Mouse (Mus musculus) cerebellum, adult 9-11 months (tissue): ENCODE results near the gene Ern2.

Experiments used
- DNase-seq: peaks from one replicate; pipeline ENCODE4 v3.0.0; 2022

Gene Ern2

DNA sequence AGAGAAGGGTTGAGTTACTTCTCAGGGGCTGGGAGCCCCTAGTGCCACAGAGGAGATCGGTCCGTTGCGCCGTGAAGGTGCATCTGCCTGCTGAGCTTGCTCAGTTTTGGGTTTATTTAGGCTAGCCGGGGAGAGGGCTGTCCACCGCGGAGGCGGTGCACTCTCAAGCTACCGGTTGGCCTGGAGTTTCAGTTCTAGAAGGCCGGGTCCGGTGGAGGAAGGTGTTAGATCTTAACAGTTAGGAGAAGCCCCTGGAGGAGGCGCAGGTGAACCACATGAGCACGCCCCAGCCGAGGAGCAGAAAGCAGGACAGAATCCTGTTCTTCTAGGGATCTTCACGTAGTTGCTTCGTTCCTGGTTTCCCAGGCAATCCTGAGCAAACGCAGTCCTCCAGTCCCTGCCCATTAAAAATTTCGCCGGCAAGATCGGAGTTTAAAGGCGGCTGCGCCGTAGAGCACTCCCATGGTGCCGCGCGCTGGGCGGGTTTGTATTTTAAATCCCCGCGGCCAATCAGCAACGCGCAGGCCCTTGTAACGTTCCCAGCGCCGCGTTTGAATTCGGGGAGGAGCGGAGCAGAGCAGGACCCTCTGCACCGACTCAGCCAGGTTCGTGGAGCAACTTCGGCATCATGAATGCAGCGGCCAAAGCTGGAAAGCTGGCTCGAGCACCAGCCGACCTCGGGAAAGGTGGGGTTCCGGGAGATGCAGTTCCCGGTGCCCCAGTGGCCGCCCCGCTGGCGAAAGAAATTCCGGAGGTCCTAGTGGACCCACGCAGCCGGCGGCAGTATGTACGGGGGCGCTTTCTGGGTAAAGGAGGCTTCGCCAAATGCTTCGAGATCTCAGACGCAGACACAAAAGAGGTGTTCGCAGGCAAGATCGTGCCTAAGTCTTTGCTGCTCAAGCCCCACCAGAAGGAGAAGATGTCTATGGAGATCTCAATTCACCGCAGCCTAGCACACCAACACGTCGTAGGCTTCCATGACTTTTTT, 26.8 kb downstream of the Ern2 start, which contains the start of gene Plk1:
Gene Plk1, plus strand, starts transcription at position 525 of the 988 bp plus-strand sequence.
- DNase-seq = peak; percentile 53

DNA sequence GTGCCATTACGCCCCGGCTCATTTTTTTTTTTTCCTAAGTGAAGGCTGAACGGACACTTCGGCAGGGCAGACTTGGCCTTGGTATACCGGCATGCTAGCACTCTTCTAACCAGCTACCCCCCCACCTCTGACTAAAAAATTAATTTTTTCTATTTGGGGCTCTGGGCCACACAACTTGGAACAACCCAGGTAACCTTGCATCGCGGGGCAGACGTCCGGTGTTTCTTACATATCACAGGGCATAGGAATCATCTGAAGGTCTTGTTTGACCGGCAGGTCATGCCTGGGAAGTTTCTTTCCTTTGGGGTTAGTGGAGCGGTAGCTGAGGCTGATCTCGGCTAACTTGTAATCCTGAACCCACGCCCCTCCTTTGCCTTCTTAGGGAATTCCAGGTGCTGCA, 27.5 kb downstream of the Ern2 start:
- no peak for DNase-seq

- no peak for DNase-seq
Observed at GRCm38 (mm10) chr7:122152473-122152872, 33.5 kb downstream of the Ern2 start.

DNA sequence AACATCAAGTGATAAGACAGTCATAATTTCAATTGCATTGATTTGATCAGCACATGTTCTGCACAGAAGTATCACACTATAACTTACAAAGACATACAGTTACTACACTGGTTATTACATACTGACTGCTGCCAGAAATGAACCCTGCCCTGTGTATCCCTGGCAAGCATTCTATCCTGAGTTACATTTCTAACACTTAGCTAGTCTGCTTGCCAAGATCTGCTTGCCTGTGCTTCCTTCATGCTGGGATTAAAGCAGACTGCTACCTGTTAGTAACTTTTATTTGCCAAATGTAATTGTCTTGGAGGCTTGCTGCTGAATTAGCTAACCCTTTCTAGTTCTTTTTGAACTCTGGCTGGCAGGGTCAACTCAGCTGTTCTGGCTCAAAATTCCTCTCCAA, 45.0 kb downstream of the Ern2 start:
- no peak for DNase-seq

DNA sequence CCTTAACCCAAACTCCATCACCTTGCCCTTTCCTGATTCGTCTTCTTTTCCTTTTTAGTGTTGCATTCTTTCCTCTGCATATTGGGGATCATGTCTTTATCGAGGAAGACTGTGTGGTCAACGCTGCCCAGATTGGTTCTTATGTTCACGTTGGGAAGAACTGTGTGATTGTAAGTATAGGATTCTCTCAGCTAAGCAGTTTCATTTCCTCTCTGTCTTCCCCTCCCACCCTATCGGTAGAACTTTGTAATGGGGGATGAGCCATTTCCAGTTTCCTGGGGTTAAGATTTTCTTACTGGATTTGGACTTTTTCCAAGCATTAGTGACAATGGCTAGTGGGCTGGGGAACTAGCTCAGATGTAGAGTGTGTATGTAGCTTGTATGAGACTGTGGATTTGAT, 47.8 kb downstream of the Ern2 start:
- DNase-seq = no peak

DNA sequence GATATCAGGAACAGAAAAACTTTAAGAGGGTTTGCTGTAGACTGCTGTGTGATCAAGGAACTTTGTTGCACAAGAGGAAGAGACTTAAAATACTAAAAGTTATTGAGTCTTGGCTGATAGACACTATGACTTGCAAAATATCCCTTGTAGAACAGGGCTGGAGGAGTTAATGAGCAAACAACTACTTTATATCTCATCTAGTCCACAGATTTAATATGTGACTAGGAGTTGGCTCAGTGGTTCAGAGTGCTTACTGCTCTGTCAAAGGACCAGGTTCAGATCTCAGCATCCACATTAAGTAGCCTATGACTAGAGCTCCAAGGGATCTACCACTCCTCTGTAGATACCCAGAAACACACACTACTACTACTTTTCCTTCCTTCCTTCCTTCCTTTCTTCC, 48.9 kb downstream of the Ern2 start:
- no peak for DNase-seq

DNA sequence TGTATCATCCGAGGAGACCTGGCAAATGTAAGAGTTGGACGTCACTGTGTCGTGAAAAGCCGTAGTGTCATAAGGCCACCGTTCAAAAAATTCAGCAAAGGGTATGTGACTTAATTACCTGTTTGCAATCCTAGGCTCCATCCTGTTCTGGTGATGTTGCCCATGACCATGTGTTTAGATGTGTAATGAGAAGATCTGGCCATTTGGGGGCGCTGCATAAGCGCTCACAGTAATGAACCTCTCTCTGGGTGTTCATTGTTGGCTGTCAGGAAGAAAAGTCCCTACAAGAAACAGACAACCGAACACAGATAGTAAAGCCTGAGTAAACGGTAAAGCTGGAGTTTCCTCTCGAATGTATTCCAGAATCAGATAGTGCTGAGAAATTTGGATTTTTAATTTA, 50.9 kb downstream of the Ern2 start:
- DNase-seq = no peak

DNA sequence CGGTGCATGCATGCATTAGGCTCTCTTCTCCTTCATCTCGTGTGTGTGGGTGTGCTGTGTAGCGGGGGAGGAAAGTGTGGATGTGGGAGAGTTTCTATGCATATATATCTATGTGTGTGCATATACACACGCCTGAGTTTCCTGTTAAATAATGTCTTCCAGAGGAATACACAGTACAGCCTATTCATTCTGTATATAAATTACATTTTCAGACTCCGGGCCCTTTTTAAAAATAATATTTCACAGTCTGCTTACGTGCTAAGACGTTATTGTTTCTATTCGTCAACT, 52.7 kb downstream of the Ern2 start:
- DNase-seq = no peak

- peak; percentile 97 for DNase-seq
Observed at GRCm38 (mm10) chr7:122132497-122133337, 53.3 kb downstream of the Ern2 start, which contains the start of the genes Palb2 and Dctn5. Palb2 (minus strand) TSS chr7:122132985. Dctn5 (plus strand) TSS chr7:122133041.

DNA sequence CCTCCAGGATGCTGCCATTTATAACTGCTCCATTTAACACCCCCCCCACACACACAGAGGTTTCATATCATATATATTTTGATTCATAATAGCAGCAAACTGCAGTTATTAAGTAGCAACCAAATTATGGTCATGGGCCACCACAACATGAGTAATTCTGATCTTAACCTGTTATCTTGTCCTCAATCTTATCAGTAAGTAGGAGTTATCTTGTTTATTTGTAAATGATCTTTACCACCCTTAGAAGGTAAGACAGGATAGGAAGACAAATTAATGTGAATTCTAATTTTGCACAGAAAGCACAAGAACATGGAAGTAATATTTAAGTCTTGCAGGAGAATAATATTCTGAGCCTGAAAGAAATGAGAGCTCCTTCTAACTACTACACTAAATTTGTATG, 54.2 kb downstream of the Ern2 start:
- DNase-seq = no peak

DNA sequence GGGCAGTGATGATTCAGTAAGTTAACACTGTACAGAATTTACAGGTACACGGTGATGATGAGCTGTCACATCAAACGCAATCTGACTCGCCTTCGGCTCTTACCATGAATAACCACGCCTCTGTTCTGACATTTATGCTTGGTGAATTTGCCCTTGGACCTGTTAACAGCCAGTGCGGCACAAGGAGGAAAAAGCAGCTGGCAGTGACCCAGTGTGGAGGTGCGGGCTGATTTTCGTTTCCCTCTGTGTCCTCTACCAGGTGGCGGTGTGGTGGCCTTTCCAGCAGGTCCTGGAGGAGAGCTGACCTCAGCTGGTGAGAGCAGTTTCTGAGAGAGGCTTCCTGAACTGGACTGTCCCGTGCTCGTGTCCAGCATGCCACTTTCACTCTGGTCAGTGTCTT, 59.1 kb downstream of the Ern2 start:
- DNase-seq = no peak

GRCm38 (mm10) chr7:122125636-122126035, 60.4 kb downstream of the Ern2 start:
- no peak for DNase-seq

DNA sequence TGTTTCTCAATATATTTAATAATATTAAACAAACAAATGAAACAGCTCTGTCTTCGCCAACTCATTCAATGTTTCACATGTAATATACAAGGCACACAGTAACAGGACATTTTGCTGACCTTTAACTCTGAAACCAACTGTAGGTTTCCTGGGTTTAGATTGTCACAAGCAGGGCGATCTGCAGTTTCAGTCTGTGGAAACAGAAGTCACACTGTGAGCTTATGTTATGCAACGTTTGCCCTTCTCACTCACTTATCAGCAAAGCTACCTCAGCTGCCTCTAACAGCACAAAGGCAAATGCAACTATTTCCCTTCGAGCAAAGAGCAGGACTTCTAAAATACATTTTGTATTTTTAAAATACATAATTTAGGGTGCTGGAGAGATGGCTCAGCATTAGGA, 62.5 kb downstream of the Ern2 start:
- DNase-seq = no peak
